Mouse (Mus musculus) spleen, adult 2 months (tissue): ENCODE data around the gene Chrna1. TPM values are rescaled to one million over a fixed set of nuclear protein-coding genes. Genes with fewer than 3 reads are reported as not detected.

Experiments
- DNase-seq, 2 experiments: peaks; one replicate each; pipeline versions ENCODE4 v3.0.0 to v3.0.0-alpha.2; 2012 to 2021; ENCODE audit warnings: low spot score in 2 of 2, low read depth in 1 of 2
- H3K27ac ChIP-seq: fragments of 200-500 bp; 2 replicates; pipeline ENCODE4 v1.5.1; 2012; ENCODE audit warnings: low read length, inconsistent platforms; ENCODE audit not compliant: insufficient read depth
- H3K27me3 ChIP-seq: fragments of 200-500 bp; 2 replicates; pipeline ENCODE4 v1.6.1; 2012; ENCODE audit warnings: mild to moderate bottlenecking, moderate library complexity, low read length, inconsistent platforms; ENCODE audit not compliant: control insufficient read depth, insufficient read depth
- H3K36me3 ChIP-seq: fragments of 200-500 bp; 2 replicates; pipeline ENCODE4 v1.6.1; 2012; ENCODE audit warnings: mild to moderate bottlenecking, low read length, inconsistent platforms; ENCODE audit not compliant: control insufficient read depth, insufficient read depth
- H3K4me1 ChIP-seq: fragments of 200-500 bp; 2 replicates; pipeline ENCODE4 v1.6.1; 2011; ENCODE audit warnings: inconsistent platforms; ENCODE audit not compliant: control insufficient read depth, insufficient read depth, insufficient read length
- H3K4me3 ChIP-seq: fragments of 200-500 bp; 2 replicates; pipeline ENCODE4 v1.5.1; 2011; ENCODE audit warnings: mild to moderate bottlenecking, inconsistent platforms; ENCODE audit not compliant: insufficient read depth, insufficient read length; ENCODE audit errors: extremely low read depth
- CTCF ChIP-seq: fragments of 200-500 bp; IDR thresholded peaks from 2 replicates; pipeline ENCODE4 v1.5.1; 2011; ENCODE audit warnings: mild to moderate bottlenecking, inconsistent platforms; ENCODE audit not compliant: insufficient read depth, insufficient read length, insufficient replicate concordance; ENCODE audit errors: extremely low read depth
- POLR2A ChIP-seq: fragments of 200-500 bp; IDR thresholded peaks from 2 replicates; pipeline ENCODE4 v1.6.1; 2011; ENCODE audit warnings: low read depth, low read length, inconsistent platforms
- WGBS: fragments of 180-500 bp; shearing (Covaris S2); methylation state at CpG from one replicate; pipeline ENCODE4 v1.1.7; 2018; 5-methylcytosine and 5-hydroxymethylcytosine counted together
- polyA plus RNA-seq: library from polyadenylated mRNA; depleted of rRNA; stranded (reverse); fragments of >200 nt; gene quantifications from 2 replicates; pipeline ENCODE4 v1.2.3, GENCODE M21; 2012

The Chrna1 gene
- polyA plus RNA-seq, 1 experiment: not detected

DNA sequence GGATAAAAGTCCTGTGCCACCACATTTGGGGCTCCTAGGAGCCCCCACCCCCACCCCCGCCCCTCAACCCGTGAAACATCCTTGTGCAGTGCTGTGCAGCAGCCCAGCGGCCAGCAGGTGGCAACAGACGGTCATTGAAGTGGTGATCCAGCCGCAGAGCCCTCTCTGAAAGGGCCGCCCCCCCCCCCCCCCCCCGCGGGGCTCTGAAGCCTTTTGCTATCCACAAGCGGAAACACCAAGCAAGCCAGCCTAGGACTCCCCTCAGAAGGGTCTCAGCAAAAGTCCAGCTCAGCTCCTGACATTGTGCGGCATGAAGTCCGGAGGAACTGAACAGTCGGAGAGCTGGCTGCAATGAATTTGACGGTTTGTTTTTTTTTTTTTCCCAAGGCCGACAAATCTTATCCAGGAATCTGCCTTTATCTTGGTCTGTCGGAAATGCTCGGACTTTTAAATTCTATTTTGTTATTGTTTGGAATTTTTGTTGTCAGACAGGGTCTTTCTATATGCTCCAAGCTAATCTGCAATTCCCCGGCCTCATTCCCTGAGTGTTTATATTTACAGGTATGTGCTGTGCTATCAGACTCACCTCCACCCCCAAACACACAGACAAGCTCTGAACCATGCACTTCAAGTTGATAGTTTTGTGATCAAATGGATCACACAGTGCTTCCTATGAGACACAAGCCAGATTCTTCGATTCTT lies 4.7 kb upstream of the Chrna1 start:
- 8% methylated on average over 16 of the region's 18 CpGs for WGBS
- H3K4me1 ChIP-seq: no peaks in the 10 kb centered on the region
- no peaks in the 10 kb centered on the region for H3K36me3 ChIP-seq
- H3K27ac ChIP-seq: no peak overlapping the region
- TF ChIP-seq POLR2A: no peak
- peak; percentile 54; the same call in 1 of the 2 replicates for TF ChIP-seq CTCF
- 0 out of 2 replicates have a peak, but pooled peaks cover 4% of the 10 kb centered on the region for H3K27me3 ChIP-seq
- peak in 1 of 2 experiments; percentile 31 for DNase-seq
- H3K4me3 ChIP-seq: peak overlapping the region; percentile 15; the same call in 1 of the 2 replicates

DNA sequence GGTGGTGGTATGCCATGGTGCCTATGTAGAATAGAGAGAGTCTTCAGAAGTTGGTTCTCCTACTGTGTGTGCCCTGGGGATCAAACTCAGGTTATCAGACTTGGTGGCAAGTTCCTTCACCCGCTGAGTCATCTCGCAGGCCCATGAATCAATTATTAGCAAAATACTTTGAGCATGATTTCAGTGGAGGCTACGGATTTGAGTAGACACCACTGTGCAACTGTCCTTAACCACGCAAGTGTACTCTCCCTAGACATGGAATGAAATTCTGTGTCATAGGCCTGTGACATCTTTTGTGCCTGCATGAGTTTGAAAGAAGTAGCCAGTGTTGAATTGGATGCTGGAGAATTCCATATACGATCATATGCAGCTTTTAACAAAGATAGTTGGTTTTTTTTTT lies 582 bp upstream of the Chrna1 start:
- 94% methylated on average over 5 of the region's 5 CpGs for WGBS

DNA sequence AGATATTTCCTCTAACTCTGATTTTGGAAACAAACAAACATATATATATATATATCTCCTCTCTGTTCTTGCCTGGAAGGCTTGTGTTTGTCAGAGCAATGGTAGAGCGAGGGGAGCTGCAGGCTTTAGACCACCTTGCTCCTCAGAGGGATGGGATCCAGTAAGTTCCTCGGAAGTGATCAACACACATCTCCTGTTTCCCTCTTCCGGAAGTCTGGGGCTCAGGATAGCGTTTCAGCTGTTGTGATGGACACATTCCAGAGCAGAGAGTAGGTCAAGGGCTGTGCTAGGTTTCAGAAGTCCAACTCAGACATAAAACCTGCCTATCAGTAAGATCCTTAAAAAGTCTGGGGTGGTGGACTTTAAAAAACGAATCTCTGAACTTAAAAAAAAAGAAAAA lies 970 bp downstream of the Chrna1 start:
- WGBS: 60% methylated on average over 5 of the region's 5 CpGs
- Histone ChIP-seq H3K27ac (no peak overlapping the region), H3K4me1 (no peaks in the 10 kb centered on the region), H3K36me3 (no peaks in the 10 kb centered on the region), H3K4me3 (no peak overlapping the region), H3K27me3 (no peaks in the 10 kb centered on the region)
- DNase-seq: no peak
- TF ChIP-seq CTCF: no peak
- TF ChIP-seq POLR2A: no peak

More for the DNA sequence above, 582 bp upstream of the Chrna1 start:
- Histone ChIP-seq H3K36me3 (no peaks in the 10 kb centered on the region), H3K27me3 (0 out of 2 replicates have a peak, but pooled peaks cover 4% of the 10 kb centered on the region), H3K4me3 (no peak overlapping the region), H3K4me1 (no peaks in the 10 kb centered on the region), H3K27ac (no peak overlapping the region)
- TF ChIP-seq POLR2A: no peak
- TF ChIP-seq CTCF: no peak
- no peak for DNase-seq

DNA sequence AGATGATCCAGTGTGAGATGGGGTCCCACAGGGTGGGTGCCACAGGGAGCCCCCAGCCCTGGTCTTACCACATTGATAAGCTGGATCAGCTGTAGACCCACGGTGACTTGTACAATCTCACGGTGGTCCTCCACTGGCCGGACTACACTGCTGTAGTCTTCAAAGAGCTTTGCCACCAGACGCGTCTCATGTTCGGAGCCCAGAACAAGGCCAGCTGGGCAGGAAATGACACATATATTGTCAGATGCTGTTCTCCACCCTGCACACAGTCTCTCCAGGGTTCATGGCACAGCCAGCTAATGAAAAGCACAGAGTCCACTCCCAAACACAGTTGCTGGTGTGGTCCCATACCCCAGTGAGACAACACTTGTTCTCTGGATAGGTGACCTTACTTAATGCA lies 5.7 kb downstream of the Chrna1 start:
- no peak for DNase-seq
- 61% methylated on average over 6 of the region's 6 CpGs for WGBS

DNA sequence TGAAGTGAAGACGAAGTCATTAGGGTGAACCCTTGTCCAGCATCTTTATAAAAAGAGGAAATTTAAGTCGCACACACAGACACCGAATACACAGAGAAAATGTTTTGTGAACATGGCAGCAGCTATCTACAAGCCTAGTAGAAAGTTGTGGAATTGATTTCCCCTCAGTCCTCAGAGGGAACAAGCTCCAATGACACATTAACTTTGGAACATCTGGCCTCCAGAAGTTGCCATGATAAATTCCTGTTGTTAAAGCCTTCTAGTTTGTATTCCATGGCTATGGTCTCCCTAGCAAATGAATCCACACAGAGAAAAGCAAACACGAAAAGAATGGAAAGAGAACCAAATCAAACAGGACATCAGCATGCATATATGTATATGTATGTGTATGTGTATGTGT lies 6.6 kb downstream of the Chrna1 start:
- no peak for DNase-seq
- TF ChIP-seq POLR2A: no peak
- no peak for TF ChIP-seq CTCF
- H3K4me1 ChIP-seq: no peaks in the 10 kb centered on the region
- H3K27me3 ChIP-seq: no peaks in the 10 kb centered on the region
- 78% methylated on average over 4 of the region's 4 CpGs for WGBS
- no peaks in the 10 kb centered on the region for H3K36me3 ChIP-seq
- no peak overlapping the region for H3K4me3 ChIP-seq
- no peak overlapping the region for H3K27ac ChIP-seq

More for the DNA sequence above, 5.7 kb downstream of the Chrna1 start:
- Histone ChIP-seq H3K4me1 (no peaks in the 10 kb centered on the region), H3K27ac (no peak overlapping the region), H3K4me3 (no peak overlapping the region), H3K27me3 (no peaks in the 10 kb centered on the region), H3K36me3 (no peaks in the 10 kb centered on the region)
- no peak for TF ChIP-seq POLR2A
- TF ChIP-seq CTCF: no peak

DNA sequence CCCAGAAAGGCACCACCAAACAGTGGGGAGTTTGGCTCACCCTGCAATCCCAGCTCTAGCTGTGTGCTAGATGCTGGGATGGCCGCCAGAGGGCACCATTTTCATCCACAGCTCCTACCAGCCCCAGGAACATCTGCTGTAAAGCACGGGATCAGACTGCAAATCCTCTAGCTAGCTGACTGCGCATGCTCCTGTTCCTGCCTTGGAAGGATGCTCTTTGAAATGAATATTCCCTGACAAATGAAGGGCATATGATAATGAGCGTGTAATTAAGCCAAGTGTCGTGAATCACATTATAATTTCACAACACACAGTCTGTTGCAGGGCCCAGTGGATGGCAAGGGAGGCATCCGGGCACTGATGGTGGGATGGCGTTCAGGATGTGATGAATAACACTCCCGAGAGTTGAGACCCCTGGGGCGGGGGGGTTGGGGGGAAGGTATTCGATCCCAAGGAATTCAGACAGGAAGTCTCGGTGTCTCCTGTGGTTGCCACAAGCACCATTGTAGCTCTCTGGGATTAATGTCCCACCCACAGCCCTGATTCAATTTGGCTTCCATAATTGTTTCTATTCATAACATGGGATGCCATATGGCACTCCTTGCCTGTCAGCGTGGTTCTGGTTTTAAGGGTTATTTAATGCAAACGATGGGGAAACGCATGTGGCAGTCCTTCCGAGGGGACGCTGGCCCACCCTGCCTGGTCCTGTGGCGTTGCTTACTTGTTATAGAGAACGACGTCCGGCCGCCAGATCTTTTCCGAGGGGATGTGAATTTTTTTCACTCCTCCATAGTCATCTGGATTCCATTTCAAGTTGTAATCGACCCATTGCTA lies 7.4 kb downstream of the Chrna1 start:
- DNase-seq: peak in 1 of 2 experiments; percentile 30
- 54% methylated on average over 23 of the region's 23 CpGs for WGBS
- Histone ChIP-seq H3K27me3 (no peaks in the 10 kb centered on the region), H3K4me3 (no peak overlapping the region), H3K36me3 (no peaks in the 10 kb centered on the region), H3K27ac (no peak overlapping the region), H3K4me1 (no peaks in the 10 kb centered on the region)
- TF ChIP-seq POLR2A (no peak), CTCF (peak; percentile 63; the same call in 1 of the 2 replicates)

DNA sequence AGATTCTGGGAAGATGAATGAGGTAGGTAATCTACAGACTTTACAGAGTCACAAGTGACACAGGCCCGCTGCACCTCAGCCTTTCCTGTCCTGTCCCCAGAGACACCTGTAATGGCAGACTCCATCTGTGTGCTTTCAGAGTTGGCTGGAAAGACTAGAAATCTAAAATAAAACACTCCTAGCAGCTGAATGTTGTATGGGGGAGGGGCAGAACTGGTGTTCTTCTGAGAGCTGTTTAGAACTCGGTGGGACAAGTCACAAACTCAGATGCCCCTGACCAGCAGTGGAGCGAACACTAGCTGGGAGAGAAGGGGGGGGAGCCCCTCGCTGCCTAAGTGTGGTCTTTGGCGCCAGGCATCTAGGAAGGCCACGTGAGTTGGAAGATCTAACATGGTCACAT lies 8.2 kb downstream of the Chrna1 start:
- Histone ChIP-seq H3K27me3 (no peaks in the 10 kb centered on the region), H3K4me1 (no peaks in the 10 kb centered on the region), H3K4me3 (no peak overlapping the region), H3K27ac (no peak overlapping the region), H3K36me3 (no peaks in the 10 kb centered on the region)
- whole genome bisulfite sequencing: 72% methylated on average over 6 of the region's 6 CpGs
- no peak for DNase-seq
- TF ChIP-seq POLR2A: no peak
- TF ChIP-seq CTCF: no peak
